Mouse (Mus musculus): ENCODE measurements around the gene Bcl2a1b.

The Bcl2a1b gene

DNA sequence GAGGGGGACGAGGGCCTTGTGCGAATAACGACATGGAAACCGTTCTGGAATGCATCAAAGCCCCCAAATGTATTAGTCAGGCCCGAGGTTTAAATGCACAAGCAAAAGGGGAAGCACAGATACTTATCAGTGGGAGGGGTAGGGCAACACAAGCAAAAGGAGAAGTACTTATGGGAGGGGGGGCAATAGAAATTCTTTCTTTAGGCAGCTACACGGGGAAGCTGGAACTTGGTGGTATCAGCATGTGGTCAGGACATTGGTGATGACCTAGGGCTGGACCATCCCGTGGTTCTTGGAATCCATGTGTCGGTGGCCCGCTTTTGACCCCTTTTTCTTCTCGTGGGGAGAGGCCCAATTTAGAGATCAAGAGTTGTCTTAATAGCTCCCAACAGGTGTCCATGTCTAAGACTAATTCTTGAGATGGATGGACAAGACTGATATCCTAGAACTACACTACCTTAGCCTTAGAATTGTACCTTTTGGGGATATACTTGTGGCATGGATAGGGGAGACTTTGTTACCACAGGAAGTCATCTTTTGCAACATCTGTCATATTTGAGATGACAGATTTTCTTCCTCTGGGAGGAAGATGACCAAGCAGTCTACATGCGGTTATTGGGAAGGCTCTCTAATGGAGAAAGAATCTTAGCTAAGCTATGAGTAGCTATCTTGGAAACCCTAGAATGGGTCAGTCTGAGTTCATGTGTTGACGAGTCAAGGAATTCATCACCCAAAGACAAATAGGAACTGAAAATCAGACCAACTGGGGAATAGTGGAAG, 57.7 kb downstream of the Bcl2a1b start:
- DNase-seq: no peak

Data from kidney, postnatal 14 days (tissue).